Mouse (Mus musculus) heart, embryonic 10.5 days (tissue): ENCODE data around the gene Mypn. TPM values are rescaled to one million over a fixed set of nuclear protein-coding genes. Genes with fewer than 3 reads are reported as not detected.

Experiments
- DNase-seq: peaks from one replicate; pipeline ENCODE4 v3.0.0-alpha.2; 2017; ENCODE audit warnings: low spot score
- H3K27ac ChIP-seq: fragments of 300-500 bp; sonication (generic); 2 replicates; pipeline ENCODE4 v1.5.1; 2016; ENCODE audit warnings: mild to moderate bottlenecking
- H3K27me3 ChIP-seq: fragments of 300-500 bp; sonication (generic); 2 replicates; pipeline ENCODE4 v1.6.1; 2016; ENCODE audit warnings: mild to moderate bottlenecking; ENCODE audit not compliant: poor library complexity, insufficient read depth, severe bottlenecking
- H3K36me3 ChIP-seq: fragments of 300-500 bp; sonication (generic); 2 replicates; pipeline ENCODE4 v1.6.1; 2016; ENCODE audit warnings: mild to moderate bottlenecking, moderate library complexity
- H3K4me1 ChIP-seq: fragments of 300-500 bp; sonication (generic); 2 replicates; pipeline ENCODE4 v1.6.1; 2016; ENCODE audit warnings: mild to moderate bottlenecking
- H3K4me3 ChIP-seq: fragments of 300-500 bp; sonication (generic); 2 replicates; pipeline ENCODE4 v1.5.1; 2016; ENCODE audit warnings: mild to moderate bottlenecking, moderate library complexity
- H3K9me3 ChIP-seq: fragments of 300-500 bp; sonication (generic); 2 replicates; pipeline ENCODE4 v1.6.1; 2016; ENCODE audit warnings: mild to moderate bottlenecking, moderate library complexity
- WGBS: fragments of 180-500 bp; shearing (Covaris S2); methylation state at CpG from one replicate; pipeline ENCODE4 v1.1.7; 2016; 5-methylcytosine and 5-hydroxymethylcytosine counted together
- polyA plus RNA-seq: library from polyadenylated mRNA; unstranded; fragments of >200 nt; fragmentation: Nextera tagmentation; extraction: Ambion mirVana; gene quantifications from 2 replicates; pipeline ENCODE4 v1.2.1, GENCODE M21; 2016

Mypn gene
- polyA plus RNA-seq, 1 experiment from 2014 or later = 1.0 TPM

GRCm38 (mm10) chr10:63089103-63089757 lies 114.5 kb downstream of the Mypn start:
- Histone ChIP-seq H3K27me3 (peaks cover 14% of the 10 kb centered on the region; the same call in 1 of the 2 replicates), H3K27ac (no peak overlapping the region), H3K36me3 (no peaks in the 10 kb centered on the region), H3K9me3 (no peaks in the 10 kb centered on the region), H3K4me1 (peaks cover 16% of the 10 kb centered on the region), H3K4me3 (peak overlapping the region; percentile 58)
- WGBS = 40% methylated on average over 8 of the region's 8 CpGs
- DNase-seq = no peak

- H3K4me3 ChIP-seq = no peak overlapping the region
- no peaks in the 10 kb centered on the region for H3K9me3 ChIP-seq
- peaks cover 16% of the 10 kb centered on the region for H3K4me1 ChIP-seq
- 78% methylated on average over 10 of the region's 10 CpGs for WGBS
- DNase-seq = no peak
- peaks cover 13% of the 10 kb centered on the region; the same call in 1 of the 2 replicates for H3K27me3 ChIP-seq
- H3K27ac ChIP-seq = no peak overlapping the region
- H3K36me3 ChIP-seq = no peaks in the 10 kb centered on the region
Measured at GRCm38 (mm10) chr10:63086304-63086703, 117.4 kb downstream of the Mypn start.

GRCm38 (mm10) chr10:63065988-63066387 lies 137.8 kb downstream of the Mypn start:
- Histone ChIP-seq H3K4me1 (no peaks in the 10 kb centered on the region), H3K36me3 (no peaks in the 10 kb centered on the region), H3K4me3 (no peak overlapping the region), H3K27me3 (peaks cover 7% of the 10 kb centered on the region; the same call in 1 of the 2 replicates), H3K27ac (no peak overlapping the region), H3K9me3 (no peaks in the 10 kb centered on the region)
- peak; percentile 86 for DNase-seq
- 10% methylated on average over 5 of the region's 5 CpGs for WGBS

Other genes starting within 250 kb of the Mypn start
- gene Rufy2, start 223.7 kb downstream of the Mypn start, polyA plus RNA-seq = 14.6 and 17.7 TPM in 2 replicates
- gene Hnrnph3, start 179.7 kb downstream of the Mypn start, polyA plus RNA-seq = 83.7 and 115 TPM in 2 replicates
- 0.27 and 0.77 TPM in 2 replicates for gene Pbld2, start 179.6 kb downstream of the Mypn start, polyA plus RNA-seq
- gene Pbld1, start 143.8 kb downstream of the Mypn start, polyA plus RNA-seq = 0.42 and 1.7 TPM in 2 replicates
- not detected in 2 replicates for gene Atoh7, start 104.3 kb downstream of the Mypn start, polyA plus RNA-seq
- 36.0 and 38.4 TPM in 2 replicates for gene Herc4, start 39.9 kb upstream of the Mypn start, polyA plus RNA-seq
- gene Sirt1, start 177.8 kb upstream of the Mypn start, polyA plus RNA-seq = 2.4 and 5.2 TPM in 2 replicates
- 6.7 and 10.8 TPM in 2 replicates for gene Dnajc12, start 178.5 kb upstream of the Mypn start, polyA plus RNA-seq
- gene Gm7075, start 217.8 kb upstream of the Mypn start, polyA plus RNA-seq = not detected in 2 replicates
- gene Ctnna3, start 226.1 kb upstream of the Mypn start, polyA plus RNA-seq = 14.2 and 22.7 TPM in 2 replicates